Mouse (Mus musculus) lung, embryonic 15.5 days (tissue): ENCODE results near the gene Ift46. TPM values are rescaled to one million over a fixed set of nuclear protein-coding genes. Genes with fewer than 3 reads are reported as not detected.

Experiments used
- ATAC-seq: fragments of 200-750 bp; cut with Nextera tagmentation; 2 replicates; pipeline ENCODE4 v1.8.0; 2017; ENCODE audit warnings: moderate number of reproducible peaks, borderline replicate concordance; ENCODE audit not compliant: low FRiP score, low TSS enrichment; ENCODE audit errors: extremely low read depth
- H3K27ac ChIP-seq: fragments of 300-500 bp; sonication (generic); 2 replicates; pipeline ENCODE4 v1.5.1; 2015; ENCODE audit warnings: moderate library complexity, mild to moderate bottlenecking, inconsistent platforms
- H3K27me3 ChIP-seq: fragments of 300-500 bp; sonication (generic); 2 replicates; pipeline ENCODE4 v1.6.1; 2015; ENCODE audit warnings: inconsistent platforms
- H3K36me3 ChIP-seq: fragments of 300-500 bp; sonication (generic); 2 replicates; pipeline ENCODE4 v1.6.1; 2015; ENCODE audit warnings: inconsistent platforms
- H3K4me1 ChIP-seq: fragments of 300-500 bp; sonication (generic); 2 replicates; pipeline ENCODE4 v1.6.1; 2015; ENCODE audit warnings: inconsistent platforms
- H3K4me2 ChIP-seq: fragments of 300-500 bp; sonication (generic); 2 replicates; pipeline ENCODE4 v1.6.1; 2015; ENCODE audit warnings: inconsistent platforms, mild to moderate bottlenecking, moderate library complexity
- H3K4me3 ChIP-seq: fragments of 300-500 bp; sonication (generic); 2 replicates; pipeline ENCODE4 v1.5.1; 2015; ENCODE audit warnings: mild to moderate bottlenecking, inconsistent platforms
- H3K9ac ChIP-seq: fragments of 300-500 bp; sonication (generic); 2 replicates; pipeline ENCODE4 v1.6.1; 2015; ENCODE audit warnings: inconsistent platforms
- H3K9me3 ChIP-seq: fragments of 300-500 bp; sonication (generic); 2 replicates; pipeline ENCODE4 v1.6.1; 2016; ENCODE audit warnings: inconsistent platforms
- WGBS: fragments of 180-500 bp; shearing (Covaris S2); methylation state at CpG from one replicate; pipeline ENCODE4 v1.1.7; 2015; 5-methylcytosine and 5-hydroxymethylcytosine counted together
- polyA plus RNA-seq: library from polyadenylated mRNA; unstranded; fragments of >200 nt; fragmentation: Nextera tagmentation; extraction: Ambion mirVana; gene quantifications from 2 replicates; pipeline ENCODE4 v1.2.1, GENCODE M21; 2015

Gene Ift46
- polyA plus RNA-seq, 1 experiment from 2014 or later = 99.1 TPM

GRCm38 (mm10) chr9:44724665-44725064 lies 43.0 kb upstream of the Ift46 start:
- Histone ChIP-seq H3K36me3 (0 out of 2 replicates have a peak, but pooled peaks cover 2% of the 10 kb centered on the region), H3K4me3 (no peak overlapping the region), H3K4me2 (no peak overlapping the region), H3K9me3 (no peaks in the 10 kb centered on the region), H3K27me3 (no peaks in the 10 kb centered on the region), H3K4me1 (peaks cover 76% of the 10 kb centered on the region), H3K9ac (no peak overlapping the region), H3K27ac (peak overlapping the region; percentile 85)
- 30% methylated on average over 2 of the region's 2 CpGs for WGBS
- no peak for ATAC-seq

GRCm38 (mm10) chr9:44726431-44727146 lies 41.1 kb upstream of the Ift46 start:
- Histone ChIP-seq H3K36me3 (0 out of 2 replicates have a peak, but pooled peaks cover 2% of the 10 kb centered on the region), H3K9me3 (no peaks in the 10 kb centered on the region), H3K27ac (peak overlapping the region; percentile 67), H3K27me3 (no peaks in the 10 kb centered on the region), H3K9ac (peak overlapping the region; percentile 24; the same call in 1 of the 2 replicates), H3K4me2 (peak overlapping the region; percentile 8; the same call in 1 of the 2 replicates), H3K4me1 (peaks cover 59% of the 10 kb centered on the region), H3K4me3 (no peak overlapping the region)
- ATAC-seq = no peak; the same call in 1 of the 2 replicates
- WGBS = 26% methylated on average over 10 of the region's 10 CpGs

- Histone ChIP-seq H3K4me1 (peaks cover 61% of the 10 kb centered on the region), H3K4me2 (no peak overlapping the region), H3K9me3 (no peaks in the 10 kb centered on the region), H3K27ac (no peak overlapping the region), H3K9ac (0 out of 2 replicates have a peak overlapping the region, but pooled peaks have one; percentile 24), H3K4me3 (no peak overlapping the region), H3K27me3 (no peaks in the 10 kb centered on the region), H3K36me3 (0 out of 2 replicates have a peak, but pooled peaks cover 2% of the 10 kb centered on the region)
- WGBS = 67% methylated on average over 5 of the region's 5 CpGs
- ATAC-seq = no peak
Observed at GRCm38 (mm10) chr9:44727441-44727840, 40.3 kb upstream of the Ift46 start.

- no peaks in the 10 kb centered on the region for H3K9me3 ChIP-seq
- no peak overlapping the region for H3K27ac ChIP-seq
- H3K9ac ChIP-seq = no peak overlapping the region
- peaks cover 58% of the 10 kb centered on the region for H3K4me1 ChIP-seq
- H3K36me3 ChIP-seq = no peaks in the 10 kb centered on the region
- H3K4me3 ChIP-seq = no peak overlapping the region
- WGBS = 49% methylated on average over 5 of the region's 5 CpGs
- no peaks in the 10 kb centered on the region for H3K27me3 ChIP-seq
- no peak for ATAC-seq
- peak overlapping the region; percentile 96 for H3K4me2 ChIP-seq
Observed at GRCm38 (mm10) chr9:44732130-44732549, 35.6 kb upstream of the Ift46 start.

GRCm38 (mm10) chr9:44732921-44733530 lies 34.7 kb upstream of the Ift46 start:
- WGBS = 41% methylated on average over 12 of the region's 12 CpGs
- H3K27me3 ChIP-seq = no peaks in the 10 kb centered on the region
- H3K27ac ChIP-seq = peak overlapping the region; percentile 82
- no peaks in the 10 kb centered on the region for H3K36me3 ChIP-seq
- H3K9ac ChIP-seq = peak overlapping the region; percentile 59
- no peaks in the 10 kb centered on the region for H3K9me3 ChIP-seq
- H3K4me1 ChIP-seq = peaks cover 61% of the 10 kb centered on the region
- no peak for ATAC-seq
- peak overlapping the region; percentile 96 for H3K4me2 ChIP-seq
- peak overlapping the region; percentile 58 for H3K4me3 ChIP-seq

- Histone ChIP-seq H3K4me2 (peak overlapping the region; percentile 96), H3K4me3 (peak overlapping the region; percentile 58), H3K27ac (peak overlapping the region; percentile 82), H3K36me3 (no peaks in the 10 kb centered on the region), H3K27me3 (no peaks in the 10 kb centered on the region), H3K9me3 (no peaks in the 10 kb centered on the region), H3K4me1 (peaks cover 61% of the 10 kb centered on the region), H3K9ac (peak overlapping the region; percentile 59)
- ATAC-seq = peak; percentile 15; the same call in 1 of the 2 replicates
- WGBS = under 1% methylated on average over 79 of the region's 79 CpGs
Observed at GRCm38 (mm10) chr9:44733671-44734523, 33.8 kb upstream of the Ift46 start.

- H3K4me2 ChIP-seq = peak within 1 kb of the TSS; percentile 96
- H3K9ac ChIP-seq = peak within 1 kb of the TSS; percentile 59
- no peaks in the 10 kb centered on the region for H3K9me3 ChIP-seq
- no peaks in the 10 kb centered on the region for H3K27me3 ChIP-seq
- no peaks in the 10 kb centered on the region for H3K36me3 ChIP-seq
- peak within 1 kb of the TSS; percentile 58 for H3K4me3 ChIP-seq
- WGBS = under 1% methylated on average over 45 of the region's 47 CpGs
- H3K4me1 ChIP-seq = peaks cover 61% of the 10 kb centered on the region
- peak within 1 kb of the TSS; percentile 82 for H3K27ac ChIP-seq
- peak; percentile 72 for ATAC-seq
Observed at GRCm38 (mm10) chr9:44734524-44735494, 32.9 kb upstream of the Ift46 start, which contains the start of gene Phldb1. Phldb1 (minus strand) TSS chr9:44735198.

GRCm38 (mm10) chr9:44735886-44736285 lies 31.8 kb upstream of the Ift46 start:
- H3K27ac ChIP-seq = 0 out of 2 replicates have a peak overlapping the region, but pooled peaks have one; percentile 3
- no peak overlapping the region for H3K9ac ChIP-seq
- no peaks in the 10 kb centered on the region for H3K36me3 ChIP-seq
- WGBS = 78% methylated on average over 6 of the region's 6 CpGs
- ATAC-seq = no peak
- H3K4me1 ChIP-seq = peaks cover 61% of the 10 kb centered on the region
- H3K9me3 ChIP-seq = no peaks in the 10 kb centered on the region
- no peaks in the 10 kb centered on the region for H3K27me3 ChIP-seq
- no peak overlapping the region for H3K4me2 ChIP-seq
- H3K4me3 ChIP-seq = no peak overlapping the region

GRCm38 (mm10) chr9:44736301-44736700 lies 31.4 kb upstream of the Ift46 start:
- Histone ChIP-seq H3K9ac (no peak overlapping the region), H3K4me2 (no peak overlapping the region), H3K4me3 (no peak overlapping the region), H3K36me3 (peaks cover 3% of the 10 kb centered on the region; the same call in 1 of the 2 replicates), H3K4me1 (peaks cover 61% of the 10 kb centered on the region), H3K27me3 (no peaks in the 10 kb centered on the region), H3K9me3 (no peaks in the 10 kb centered on the region), H3K27ac (no peak overlapping the region)
- 65% methylated on average over 2 of the region's 2 CpGs for WGBS
- ATAC-seq = no peak

GRCm38 (mm10) chr9:44737240-44737949 lies 30.3 kb upstream of the Ift46 start:
- Histone ChIP-seq H3K4me1 (peaks cover 53% of the 10 kb centered on the region), H3K4me3 (no peak overlapping the region), H3K36me3 (peaks cover 8% of the 10 kb centered on the region), H3K4me2 (peak overlapping the region; percentile 40), H3K27ac (peak overlapping the region; percentile 86), H3K9me3 (no peaks in the 10 kb centered on the region), H3K9ac (0 out of 2 replicates have a peak overlapping the region, but pooled peaks have one; percentile 23), H3K27me3 (no peaks in the 10 kb centered on the region)
- 23% methylated on average over 8 of the region's 8 CpGs for WGBS
- ATAC-seq = peak; percentile 66; the same call in 1 of the 2 replicates
